Mouse (Mus musculus) intestine, postnatal 0 days (tissue): ENCODE measurements around the gene Ttll3. TPM values are rescaled to one million over a fixed set of nuclear protein-coding genes. Genes with fewer than 3 reads are reported as not detected.

ENCODE experiments used
- ATAC-seq: fragments of 200-750 bp; cut with Nextera tagmentation; 2 replicates; pipeline ENCODE4 v1.8.0; 2017; ENCODE audit warnings: mild to moderate bottlenecking, moderate TSS enrichment, moderate library complexity
- H3K27ac ChIP-seq: fragments of 300-500 bp; sonication (generic); 2 replicates; pipeline ENCODE4 v1.5.1; 2014; ENCODE audit warnings: mild to moderate bottlenecking, low read depth, low read length, moderate library complexity
- H3K27me3 ChIP-seq: fragments of 300-500 bp; sonication (generic); replicated peaks from 2 replicates; pipeline ENCODE4 v1.6.1; 2014; ENCODE audit warnings: low read length, mixed read lengths; ENCODE audit not compliant: control insufficient read depth, insufficient read depth
- H3K36me3 ChIP-seq: fragments of 300-500 bp; sonication (generic); 2 replicates; pipeline ENCODE4 v1.6.1; 2014; ENCODE audit warnings: mild to moderate bottlenecking, moderate library complexity; ENCODE audit not compliant: control insufficient read depth, insufficient read depth
- H3K4me1 ChIP-seq: fragments of 300-500 bp; sonication (generic); replicated peaks from 2 replicates; pipeline ENCODE4 v1.6.1; 2014; ENCODE audit warnings: antibody characterized with exemption, low read length, mixed read lengths; ENCODE audit not compliant: control insufficient read depth, insufficient read depth
- H3K4me2 ChIP-seq: fragments of 300-500 bp; sonication (generic); replicated peaks from 2 replicates; pipeline ENCODE4 v1.6.1; 2014; ENCODE audit warnings: low read depth, mild to moderate bottlenecking, moderate library complexity
- H3K4me3 ChIP-seq: fragments of 300-500 bp; sonication (generic); 2 replicates; pipeline ENCODE4 v1.5.1; 2014; ENCODE audit warnings: low read depth, low read length
- H3K9ac ChIP-seq: fragments of 300-500 bp; sonication (generic); 2 replicates; pipeline ENCODE4 v1.6.1; 2014; ENCODE audit warnings: mild to moderate bottlenecking, low read depth, low read length
- H3K9me3 ChIP-seq: fragments of 300-500 bp; sonication (generic); 2 replicates; pipeline ENCODE4 v1.6.1; 2016; ENCODE audit warnings: mixed run types; ENCODE audit not compliant: control insufficient read depth
- CTCF ChIP-seq: sonication (generic); IDR thresholded peaks from 2 replicates; pipeline ENCODE4 v1.5.1; 2016; ENCODE audit warnings: low read depth, mild to moderate bottlenecking, control low read depth, antibody characterized with exemption, moderate library complexity
- WGBS: fragments of 180-500 bp; shearing (Covaris S2); extraction: QIAGEN DNeasy Blood & Tissue Kit; methylation state at CpG from one replicate; pipeline ENCODE4 v1.1.7; 2014; 5-methylcytosine and 5-hydroxymethylcytosine counted together
- polyA plus RNA-seq: library from polyadenylated mRNA; unstranded; fragments of >200 nt; fragmentation: Nextera tagmentation; extraction: Ambion mirVana; gene quantifications from 2 replicates; pipeline ENCODE4 v1.2.1, GENCODE M21; 2015

Ttll3 gene
- polyA plus RNA-seq, 1 experiment from 2014 or later = 1.4 TPM

DNA sequence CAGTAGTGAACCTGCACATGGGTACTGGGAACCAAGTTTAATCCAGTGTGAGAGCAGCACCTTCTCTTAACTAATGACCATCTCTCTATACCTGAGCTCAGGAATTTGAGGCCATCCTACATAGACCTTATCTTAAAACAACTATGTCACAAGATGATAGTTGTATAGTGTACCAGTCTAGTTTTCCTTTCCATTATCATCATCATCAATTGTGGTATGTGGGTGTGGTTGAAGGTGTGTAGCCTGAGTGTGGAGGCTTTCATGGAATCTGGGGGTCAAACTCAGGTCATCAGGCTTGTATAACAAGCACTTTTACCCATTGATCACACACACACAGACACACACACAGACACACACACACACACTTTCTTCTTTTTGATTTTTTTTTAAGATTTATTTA is 38.5 kb upstream of the Ttll3 start:
- peak; percentile 36; the same call in 1 of the 2 replicates for ATAC-seq
- no peaks in the 10 kb centered on the region for H3K9me3 ChIP-seq

DNA sequence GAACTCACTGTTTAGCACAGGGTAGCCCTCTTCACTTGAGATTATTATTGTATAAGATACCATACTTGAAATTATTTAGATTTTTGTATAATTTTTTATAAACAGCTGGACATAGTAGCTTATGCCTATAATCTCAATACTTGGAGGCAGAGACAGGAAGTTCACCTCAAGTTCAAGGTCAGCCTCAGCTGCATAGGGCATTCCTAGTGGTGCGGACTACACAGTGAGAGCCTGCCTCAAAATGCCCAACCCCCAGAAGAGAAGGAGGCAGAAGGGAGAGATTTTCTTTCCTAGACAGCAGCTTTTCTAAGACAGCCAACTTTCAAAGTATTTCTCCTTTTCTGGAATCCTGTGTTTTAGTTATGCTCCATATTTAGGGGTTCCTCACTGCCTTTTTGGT is 37.9 kb upstream of the Ttll3 start:
- Histone ChIP-seq H3K4me2 (no peak overlapping the region), H3K27ac (no peak overlapping the region), H3K4me1 (no peaks in the 10 kb centered on the region), H3K9me3 (no peaks in the 10 kb centered on the region), H3K9ac (no peak overlapping the region), H3K27me3 (no peaks in the 10 kb centered on the region), H3K4me3 (no peak overlapping the region), H3K36me3 (no peaks in the 10 kb centered on the region)
- no peak for ATAC-seq
- no peak for TF ChIP-seq CTCF
- WGBS = 75% methylated on average over 1 of the region's 1 CpGs

More for the DNA sequence above, 38.5 kb upstream of the Ttll3 start:
- no peak for TF ChIP-seq CTCF
- H3K4me2 ChIP-seq = no peak overlapping the region
- no peaks in the 10 kb centered on the region for H3K36me3 ChIP-seq
- H3K27ac ChIP-seq = no peak overlapping the region
- no peaks in the 10 kb centered on the region for H3K4me1 ChIP-seq
- no peak overlapping the region for H3K4me3 ChIP-seq
- no peaks in the 10 kb centered on the region for H3K27me3 ChIP-seq
- H3K9ac ChIP-seq = no peak overlapping the region

DNA sequence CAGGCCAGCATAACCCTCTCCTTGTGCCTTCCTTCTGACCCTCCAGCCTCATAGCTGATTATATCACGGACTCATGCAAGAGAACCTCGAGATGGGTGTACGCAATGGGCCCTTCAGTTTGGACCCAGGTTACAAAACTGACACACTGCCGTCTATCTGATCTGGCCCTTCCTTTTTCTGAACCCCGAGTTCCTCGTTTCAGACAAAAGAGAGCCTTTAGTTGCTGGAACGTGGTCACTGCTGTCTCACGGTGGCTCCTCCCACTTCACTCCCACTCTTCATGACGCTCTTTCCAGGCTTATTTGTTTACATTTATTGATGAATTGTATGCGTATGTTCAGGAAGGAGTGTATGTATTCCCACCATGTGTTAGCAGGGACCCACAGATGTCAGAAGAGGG is 37.4 kb upstream of the Ttll3 start:
- 38% methylated on average over 10 of the region's 10 CpGs for WGBS
- Histone ChIP-seq H3K4me3 (no peak overlapping the region), H3K9me3 (no peaks in the 10 kb centered on the region), H3K36me3 (no peaks in the 10 kb centered on the region), H3K27me3 (no peaks in the 10 kb centered on the region), H3K27ac (no peak overlapping the region), H3K4me1 (no peaks in the 10 kb centered on the region), H3K4me2 (no peak overlapping the region), H3K9ac (no peak overlapping the region)
- TF ChIP-seq CTCF = no peak
- ATAC-seq = no peak

DNA sequence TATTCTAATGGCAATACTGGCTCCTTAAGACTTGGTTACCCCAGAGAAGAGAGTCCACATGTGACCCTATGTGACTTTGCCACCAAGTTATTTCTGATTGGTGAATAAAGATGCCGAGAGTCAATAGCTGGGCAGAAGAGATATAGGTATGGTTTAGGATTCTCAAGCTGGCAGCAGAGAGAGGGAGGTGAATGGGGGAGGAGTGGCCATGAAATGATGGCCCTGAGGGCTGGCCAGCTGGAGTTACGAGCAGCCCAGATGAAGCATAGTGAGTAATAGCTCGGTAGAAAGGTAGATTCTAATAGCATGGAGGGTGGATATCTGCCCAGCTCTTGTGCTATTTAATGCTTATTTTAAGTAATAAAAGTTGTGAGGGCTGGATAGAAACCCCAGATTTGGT is 36.2 kb upstream of the Ttll3 start:
- ATAC-seq = no peak
- 76% methylated on average over 3 of the region's 3 CpGs for WGBS
- TF ChIP-seq CTCF = no peak

DNA sequence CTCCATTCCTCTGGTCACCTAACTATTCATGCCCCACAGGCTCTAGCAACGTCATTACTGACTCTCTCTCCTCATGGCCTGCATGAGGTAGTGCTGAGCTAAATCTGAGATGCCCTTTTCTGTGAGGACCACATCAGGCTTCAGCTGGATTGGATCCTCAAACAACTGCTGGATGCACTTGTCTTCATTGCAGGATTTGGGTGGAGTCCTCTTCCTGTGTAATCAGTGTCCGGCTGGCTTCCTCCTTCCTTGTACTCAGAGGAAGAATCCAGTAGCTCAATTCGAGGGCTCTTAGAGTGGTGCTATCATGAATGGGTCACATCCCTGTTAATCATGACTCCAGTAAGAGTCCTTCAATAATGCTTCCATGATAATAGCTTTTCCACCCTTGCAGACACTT is 35.4 kb upstream of the Ttll3 start:
- H3K4me1 ChIP-seq = no peaks in the 10 kb centered on the region
- H3K9ac ChIP-seq = no peak overlapping the region
- 59% methylated on average over 3 of the region's 3 CpGs for WGBS
- no peak for TF ChIP-seq CTCF
- no peaks in the 10 kb centered on the region for H3K36me3 ChIP-seq
- no peaks in the 10 kb centered on the region for H3K27me3 ChIP-seq
- no peak for ATAC-seq
- no peak overlapping the region for H3K4me3 ChIP-seq
- H3K4me2 ChIP-seq = no peak overlapping the region
- H3K27ac ChIP-seq = no peak overlapping the region
- no peaks in the 10 kb centered on the region for H3K9me3 ChIP-seq

More for the DNA sequence above, 36.2 kb upstream of the Ttll3 start:
- no peak overlapping the region for H3K27ac ChIP-seq
- no peaks in the 10 kb centered on the region for H3K36me3 ChIP-seq
- no peaks in the 10 kb centered on the region for H3K27me3 ChIP-seq
- no peaks in the 10 kb centered on the region for H3K9me3 ChIP-seq
- H3K4me2 ChIP-seq = no peak overlapping the region
- no peak overlapping the region for H3K4me3 ChIP-seq
- no peak overlapping the region for H3K9ac ChIP-seq
- H3K4me1 ChIP-seq = no peaks in the 10 kb centered on the region

DNA sequence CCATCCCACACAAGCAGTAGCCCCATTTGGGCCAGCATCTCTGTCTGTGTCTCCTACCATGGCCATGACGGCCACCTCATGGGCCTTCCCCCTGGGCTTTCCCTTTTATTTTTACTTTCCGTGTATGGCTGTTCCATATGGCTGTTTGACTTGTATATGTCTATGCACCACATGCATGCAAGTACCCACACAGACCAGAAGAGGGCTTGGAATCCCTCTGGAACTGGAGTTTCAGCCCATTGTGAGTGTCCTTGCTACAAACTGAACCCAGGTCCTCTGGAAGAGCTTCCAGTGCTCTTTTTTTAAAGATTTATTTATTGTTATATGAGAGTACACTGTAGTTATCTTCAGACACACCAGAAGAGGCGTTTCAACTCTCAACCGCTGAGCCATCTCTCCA is 27.6 kb upstream of the Ttll3 start:
- Histone ChIP-seq H3K27ac (no peak overlapping the region), H3K4me3 (no peak overlapping the region), H3K9ac (no peak overlapping the region), H3K4me1 (no peaks in the 10 kb centered on the region), H3K27me3 (no peaks in the 10 kb centered on the region), H3K4me2 (no peak overlapping the region), H3K9me3 (no peaks in the 10 kb centered on the region), H3K36me3 (peaks cover 5% of the 10 kb centered on the region; the same call in 1 of the 2 replicates)
- TF ChIP-seq CTCF = peak; percentile 41; the same call in 1 of the 2 replicates
- WGBS = 79% methylated on average over 4 of the region's 4 CpGs
- ATAC-seq = no peak

DNA sequence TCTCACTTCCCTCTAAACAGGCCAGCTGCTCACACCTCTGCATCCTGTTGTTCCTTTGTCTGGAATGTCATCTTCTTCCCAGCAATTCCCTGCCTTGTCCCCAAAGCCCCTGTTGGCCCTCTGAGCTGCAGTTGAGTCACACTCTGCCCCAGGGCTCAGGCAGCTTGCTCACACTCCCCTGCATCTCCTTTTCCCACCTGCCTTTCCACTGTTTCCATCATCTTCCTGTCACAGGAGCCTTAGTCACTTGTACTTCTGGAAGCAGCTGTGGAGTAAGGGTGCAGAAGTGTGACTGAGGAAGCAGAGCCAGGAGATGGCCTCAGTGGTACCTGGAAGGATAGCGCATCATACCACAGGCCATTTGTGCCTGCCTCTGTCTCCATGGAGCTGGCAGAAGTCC is 26.8 kb upstream of the Ttll3 start:
- no peak overlapping the region for H3K27ac ChIP-seq
- peaks cover 12% of the 10 kb centered on the region; the same call in 1 of the 2 replicates for H3K36me3 ChIP-seq
- no peaks in the 10 kb centered on the region for H3K9me3 ChIP-seq
- H3K9ac ChIP-seq = no peak overlapping the region
- no peak overlapping the region for H3K4me3 ChIP-seq
- no peaks in the 10 kb centered on the region for H3K4me1 ChIP-seq
- no peaks in the 10 kb centered on the region for H3K27me3 ChIP-seq
- H3K4me2 ChIP-seq = no peak overlapping the region
- ATAC-seq = no peak
- WGBS = 95% methylated on average over 1 of the region's 1 CpGs
- no peak for TF ChIP-seq CTCF
